Mouse (Mus musculus) bone marrow, adult 2 months (tissue): ENCODE measurements around the gene Ddc. TPM values are rescaled to one million over a fixed set of nuclear protein-coding genes. Genes with fewer than 3 reads are reported as not detected.

ENCODE experiments used
- H3K27ac ChIP-seq: fragments of 200-500 bp; 2 replicates; pipeline ENCODE4 v1.5.1; 2012; ENCODE audit warnings: low read depth, mild to moderate bottlenecking, control low read depth, inconsistent platforms, low read length; ENCODE audit not compliant: control insufficient read depth, poor library complexity, insufficient read depth
- H3K4me1 ChIP-seq: fragments of 200-500 bp; 2 replicates; pipeline ENCODE4 v1.6.1; 2011; ENCODE audit warnings: low read length; ENCODE audit not compliant: control insufficient read depth, insufficient read depth
- H3K4me3 ChIP-seq: fragments of 200-500 bp; replicated peaks from 2 replicates; pipeline ENCODE3; 2011; ENCODE audit warnings: mild to moderate bottlenecking, low read depth, low read length, control low read depth; ENCODE audit not compliant: control insufficient read depth
- CTCF ChIP-seq: fragments of 200-500 bp; IDR thresholded peaks from 2 replicates; pipeline ENCODE4 v1.5.1; 2011; ENCODE audit warnings: low read length, control low read depth; ENCODE audit not compliant: control insufficient read depth, insufficient read depth
- POLR2A ChIP-seq: fragments of 200-500 bp; IDR thresholded peaks from 2 replicates; pipeline ENCODE4 v1.6.1; 2011; ENCODE audit warnings: low read depth, mild to moderate bottlenecking, control low read depth, low read length, borderline replicate concordance; ENCODE audit not compliant: control insufficient read depth
- WGBS: fragments of 180-500 bp; shearing (Covaris S2); methylation state at CpG from one replicate; pipeline ENCODE4 v1.1.7; 2018; 5-methylcytosine and 5-hydroxymethylcytosine counted together
- polyA plus RNA-seq: library from polyadenylated mRNA; stranded (reverse); fragments of >200 nt; gene quantifications from 2 replicates; pipeline ENCODE4 v1.2.4, GENCODE M21; 2011; ENCODE audit warnings: low replicate concordance; ENCODE audit not compliant: missing spikeins, insufficient read depth, insufficient read length

The Ddc gene
- polyA plus RNA-seq, 1 experiment: 2.0 TPM

DNA sequence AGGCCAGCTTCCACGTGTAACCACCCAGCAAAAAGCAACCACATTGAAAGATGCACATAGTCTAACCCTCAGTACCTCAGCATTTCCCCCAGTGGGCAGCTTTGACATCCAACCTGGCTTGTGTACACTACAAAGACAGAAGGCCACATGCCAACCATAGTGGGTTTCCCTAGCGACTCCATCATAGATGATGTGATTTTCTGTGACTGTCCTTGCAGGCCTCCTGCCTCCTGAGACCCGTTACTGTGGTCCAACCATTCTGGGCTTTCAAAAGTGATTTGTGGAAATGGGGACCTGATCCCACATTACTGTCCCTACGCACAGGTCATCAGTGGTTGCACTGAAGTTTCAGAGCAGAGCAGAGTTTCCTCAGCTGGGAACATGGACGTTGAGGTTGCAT, 123.1 kb downstream of the Ddc start:
- Histone ChIP-seq H3K27ac (no peak overlapping the region), H3K4me3 (no peak overlapping the region), H3K4me1 (peaks cover 3% of the 10 kb centered on the region)
- no peak for TF ChIP-seq POLR2A
- no peak for TF ChIP-seq CTCF
- WGBS: 74% methylated on average over 5 of the region's 5 CpGs

DNA sequence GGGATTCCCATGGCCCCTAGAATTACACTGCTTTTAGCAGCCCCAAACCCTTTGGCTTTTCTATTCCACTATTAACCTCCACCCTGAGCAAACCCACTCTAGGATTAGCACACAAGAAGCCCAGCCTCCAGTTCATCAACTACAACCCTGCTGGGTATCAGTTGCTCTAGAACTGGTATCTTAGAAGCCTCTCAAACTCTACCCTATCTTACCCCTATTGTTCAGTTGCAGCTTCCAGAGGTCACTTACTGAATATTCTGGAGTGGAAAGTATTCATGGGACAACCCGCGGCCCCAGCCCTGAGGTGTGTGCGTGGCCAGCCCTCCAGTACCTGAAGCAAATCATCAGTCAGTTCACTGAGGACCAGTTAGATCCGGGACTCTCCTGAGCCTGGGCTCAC, 123.6 kb downstream of the Ddc start:
- WGBS: 94% methylated on average over 4 of the region's 4 CpGs
- H3K4me3 ChIP-seq: no peak overlapping the region
- H3K27ac ChIP-seq: no peak overlapping the region; the same call in 1 of the 2 replicates
- H3K4me1 ChIP-seq: peaks cover 3% of the 10 kb centered on the region
- TF ChIP-seq POLR2A: no peak
- TF ChIP-seq CTCF: no peak

DNA sequence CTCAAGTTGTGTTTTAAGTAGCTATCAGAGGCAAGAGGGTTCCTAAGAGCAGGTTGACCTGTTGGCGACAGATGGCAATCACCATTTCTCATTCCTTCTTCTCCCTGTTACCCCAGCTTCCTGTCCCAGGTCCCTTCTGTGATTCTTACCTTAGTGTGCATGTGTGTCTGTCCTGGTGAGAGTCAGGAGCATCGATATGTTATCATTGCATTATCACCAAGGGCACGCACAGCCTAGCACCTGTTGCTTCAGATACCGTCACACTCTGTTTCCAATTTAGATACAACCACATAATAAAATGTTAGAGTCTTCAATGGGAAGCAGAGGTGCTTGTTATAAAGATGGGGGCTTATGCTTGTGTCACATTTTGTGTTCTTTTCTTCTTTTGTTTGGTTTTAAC, 125.7 kb downstream of the Ddc start:
- H3K4me1 ChIP-seq: peaks cover 4% of the 10 kb centered on the region
- no peak overlapping the region for H3K27ac ChIP-seq
- TF ChIP-seq POLR2A (no peak), CTCF (no peak)
- 83% methylated on average over 4 of the region's 4 CpGs for WGBS
- no peak overlapping the region for H3K4me3 ChIP-seq

DNA sequence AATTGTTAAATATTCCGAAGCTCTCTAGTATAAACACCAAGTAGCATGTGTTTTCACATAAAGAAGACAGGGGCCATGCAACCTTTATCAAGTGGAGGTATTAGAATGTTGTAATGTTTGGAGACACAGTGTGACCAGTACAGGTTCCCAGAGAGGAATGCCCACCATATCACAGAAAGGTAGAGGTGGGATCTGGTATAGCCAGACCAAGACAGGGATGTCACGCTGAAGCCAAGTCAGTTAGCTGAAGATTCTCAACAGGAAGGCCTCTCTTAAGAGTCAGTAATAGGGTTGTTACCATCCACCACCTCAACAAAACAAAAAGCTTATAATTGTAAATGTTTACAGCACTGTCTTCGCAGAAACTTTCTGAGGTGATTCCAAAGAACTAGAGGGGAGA, 127.3 kb downstream of the Ddc start:
- Histone ChIP-seq H3K4me1 (peaks cover 3% of the 10 kb centered on the region; the same call in 1 of the 2 replicates), H3K27ac (no peak overlapping the region), H3K4me3 (no peak overlapping the region)
- TF ChIP-seq POLR2A (no peak), CTCF (no peak)
- 93% methylated on average over 3 of the region's 3 CpGs for WGBS

DNA sequence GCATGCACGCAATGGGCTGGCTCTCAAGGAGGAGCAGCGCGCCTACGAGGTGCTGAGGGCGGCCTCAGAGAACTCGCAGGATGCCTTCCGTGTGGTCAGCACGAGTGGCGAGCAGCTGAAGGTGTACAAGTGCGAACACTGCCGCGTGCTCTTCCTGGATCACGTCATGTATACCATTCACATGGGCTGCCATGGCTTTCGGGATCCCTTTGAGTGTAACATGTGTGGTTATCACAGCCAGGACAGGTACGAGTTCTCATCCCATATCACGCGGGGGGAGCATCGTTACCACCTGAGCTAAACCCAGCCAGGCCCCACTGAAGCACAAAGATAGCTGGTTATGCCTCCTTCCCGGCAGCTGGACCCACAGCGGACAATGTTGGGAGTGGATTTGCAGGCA, 128.7 kb downstream of the Ddc start:
- TF ChIP-seq POLR2A: 0 out of 2 replicates have a peak, but pooled peaks have one; percentile 8
- peak; percentile 10; the same call in 1 of the 2 replicates for TF ChIP-seq CTCF
- peaks cover 3% of the 10 kb centered on the region; the same call in 1 of the 2 replicates for H3K4me1 ChIP-seq
- 92% methylated on average over 20 of the region's 20 CpGs for WGBS
- no peak overlapping the region for H3K4me3 ChIP-seq
- no peak overlapping the region for H3K27ac ChIP-seq

DNA sequence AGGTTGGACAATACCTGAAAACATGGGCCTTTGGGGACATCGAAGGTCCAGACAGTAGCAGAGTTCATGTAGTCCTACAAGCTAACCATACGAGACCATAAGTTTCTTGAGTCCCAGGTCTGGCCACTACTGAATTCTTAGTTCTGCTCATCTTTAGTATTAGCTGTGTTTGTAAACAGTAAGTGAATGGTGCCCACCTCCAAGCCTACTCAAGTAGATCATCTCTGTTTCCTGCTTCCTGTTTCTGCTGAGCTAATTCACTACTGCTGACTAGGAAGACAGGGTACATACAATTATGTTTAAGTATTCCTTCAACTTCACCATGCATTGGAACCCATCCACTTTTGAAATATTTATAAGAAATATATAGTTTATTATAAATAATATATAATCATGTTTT, 129.9 kb downstream of the Ddc start:
- Histone ChIP-seq H3K27ac (no peak overlapping the region), H3K4me1 (peaks cover 6% of the 10 kb centered on the region; the same call in 1 of the 2 replicates), H3K4me3 (no peak overlapping the region)
- WGBS: 85% methylated on average over 2 of the region's 2 CpGs
- TF ChIP-seq POLR2A (no peak), CTCF (no peak)

DNA sequence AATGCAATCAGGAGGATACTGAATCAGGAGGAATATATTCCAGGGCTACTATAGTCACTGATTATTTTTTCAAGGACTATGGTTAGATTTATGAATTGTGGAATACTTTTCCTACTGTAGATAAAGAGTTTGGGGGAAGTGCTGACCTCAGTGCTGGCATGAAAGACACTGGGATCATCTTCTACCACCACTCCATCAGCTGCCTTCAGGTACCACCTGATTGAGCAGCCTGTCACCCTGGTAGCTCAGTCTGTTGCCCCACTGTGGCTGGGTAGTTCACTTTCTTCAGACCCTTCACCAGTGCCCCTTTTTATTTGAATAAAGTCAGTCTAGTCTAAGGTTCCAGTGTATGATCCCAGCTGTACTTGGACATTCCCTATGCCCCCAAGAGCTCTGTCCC, 131.2 kb downstream of the Ddc start:
- Histone ChIP-seq H3K4me3 (no peak overlapping the region), H3K27ac (no peak overlapping the region), H3K4me1 (peaks cover 8% of the 10 kb centered on the region; the same call in 1 of the 2 replicates)
- TF ChIP-seq POLR2A: no peak
- TF ChIP-seq CTCF: no peak

DNA sequence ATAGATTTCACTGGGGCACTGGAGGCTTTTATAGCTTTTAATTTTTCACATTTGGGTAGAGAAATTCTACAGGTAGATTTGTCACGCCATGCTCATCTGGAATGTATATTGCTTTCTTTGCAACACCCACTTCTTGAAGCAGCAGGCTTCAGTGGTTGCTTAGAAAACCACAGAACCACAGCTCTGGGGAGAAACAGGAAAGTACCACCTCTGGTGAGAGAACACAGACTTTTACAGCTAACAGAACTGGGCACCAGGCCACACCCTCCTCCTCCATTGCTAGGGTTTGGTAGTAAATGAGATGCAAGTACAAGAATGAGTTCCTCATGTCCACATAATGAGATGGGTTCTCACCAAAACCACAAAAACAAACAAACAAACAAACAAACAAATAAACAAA, 131.8 kb downstream of the Ddc start:
- TF ChIP-seq CTCF: no peak
- no peak for TF ChIP-seq POLR2A
- peaks cover 8% of the 10 kb centered on the region; the same call in 1 of the 2 replicates for H3K4me1 ChIP-seq

DNA sequence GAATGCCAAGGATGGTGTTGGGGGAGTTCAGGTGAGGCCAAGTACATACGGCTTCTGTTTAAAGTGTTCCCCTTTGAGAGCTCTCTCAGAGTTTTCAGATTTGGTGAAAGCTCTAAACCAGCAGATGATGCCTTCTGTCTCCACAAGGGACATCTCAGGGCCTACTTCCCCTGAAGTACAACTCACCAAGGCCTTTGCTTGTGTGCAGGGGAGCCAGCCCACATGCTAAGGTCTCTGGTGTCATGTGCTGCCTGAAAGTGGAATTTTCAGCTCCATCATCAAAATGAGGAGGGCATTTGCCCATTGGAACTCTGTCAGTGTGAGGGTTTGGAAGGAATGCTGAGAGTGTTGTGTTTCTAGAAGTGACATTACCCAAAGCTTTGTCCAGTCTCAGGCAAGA, 132.5 kb downstream of the Ddc start:
- Histone ChIP-seq H3K4me1 (peaks cover 8% of the 10 kb centered on the region; the same call in 1 of the 2 replicates), H3K4me3 (no peak overlapping the region), H3K27ac (no peak overlapping the region; the same call in 1 of the 2 replicates)
- 37% methylated on average over 1 of the region's 1 CpGs for WGBS
- TF ChIP-seq CTCF (no peak), POLR2A (no peak)

More for the DNA sequence above, 131.8 kb downstream of the Ddc start:
- 19% methylated on average over 1 of the region's 1 CpGs for WGBS
- Histone ChIP-seq H3K27ac (no peak overlapping the region), H3K4me3 (no peak overlapping the region)

Other genes starting within 250 kb of the Ddc start
- gene Ikzf1, start 213.1 kb downstream of the Ddc start, polyA plus RNA-seq: 32.8 and 38.1 TPM in 2 replicates
- gene Fignl1, start 89.2 kb downstream of the Ddc start, polyA plus RNA-seq: 24.9 and 39.4 TPM in 2 replicates
- 3.0 and 17.0 TPM in 2 replicates for gene Grb10, start 140.5 kb upstream of the Ddc start, polyA plus RNA-seq